Mouse (Mus musculus): ENCODE measurements around the gene Cobl. TPM values are rescaled to one million over a fixed set of nuclear protein-coding genes. Genes with fewer than 3 reads are reported as not detected.

The Cobl gene
- polyA plus RNA-seq, 1 experiment: 1.2 TPM

DNA sequence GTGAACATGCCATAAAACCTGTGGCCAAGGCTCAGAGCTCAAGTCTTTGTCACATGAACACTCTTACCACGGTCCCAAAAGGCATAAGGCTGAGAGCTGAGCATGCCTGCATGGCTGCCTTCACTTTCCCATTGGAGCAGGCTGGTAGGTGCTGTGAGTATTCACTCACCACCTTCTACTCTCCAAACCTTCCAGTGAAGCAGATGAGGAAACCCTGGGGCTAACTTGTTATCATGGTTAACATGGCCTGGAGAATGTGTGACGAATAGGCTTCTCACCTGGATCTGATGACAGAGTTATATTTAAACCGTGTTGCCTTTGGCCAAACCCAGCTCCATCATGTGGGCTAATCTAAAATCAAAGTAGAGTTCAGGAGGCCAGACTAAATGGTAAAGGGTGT, 237.4 kb downstream of the Cobl start:
- Histone ChIP-seq H3K27me3 (ENCODE audit: control insufficient read depth, insufficient read depth, low read length) (no peaks in the 10 kb centered on the region), H3K36me3 (ENCODE audit: control insufficient read depth, insufficient read depth, low read length) (no peaks in the 10 kb centered on the region), H3K4me1 (ENCODE audit: control insufficient read depth, insufficient read depth, low read length) (no peaks in the 10 kb centered on the region), H3K4me3 (ENCODE audit: control insufficient read depth, low read depth, low read length) (no peak overlapping the region), H3K27ac (ENCODE audit: control insufficient read depth, insufficient read depth, low read depth, low read length) (no peak overlapping the region)
- TF ChIP-seq POLR2A (IDR thresholded peaks at IDR 0.05; ENCODE audit: control insufficient read depth, low read depth, low read length): no peak
- no peak for TF ChIP-seq CTCF (IDR thresholded peaks at IDR 0.05; ENCODE audit: control insufficient read depth, insufficient read depth, insufficient replicate concordance, low read depth, low read length)

DNA sequence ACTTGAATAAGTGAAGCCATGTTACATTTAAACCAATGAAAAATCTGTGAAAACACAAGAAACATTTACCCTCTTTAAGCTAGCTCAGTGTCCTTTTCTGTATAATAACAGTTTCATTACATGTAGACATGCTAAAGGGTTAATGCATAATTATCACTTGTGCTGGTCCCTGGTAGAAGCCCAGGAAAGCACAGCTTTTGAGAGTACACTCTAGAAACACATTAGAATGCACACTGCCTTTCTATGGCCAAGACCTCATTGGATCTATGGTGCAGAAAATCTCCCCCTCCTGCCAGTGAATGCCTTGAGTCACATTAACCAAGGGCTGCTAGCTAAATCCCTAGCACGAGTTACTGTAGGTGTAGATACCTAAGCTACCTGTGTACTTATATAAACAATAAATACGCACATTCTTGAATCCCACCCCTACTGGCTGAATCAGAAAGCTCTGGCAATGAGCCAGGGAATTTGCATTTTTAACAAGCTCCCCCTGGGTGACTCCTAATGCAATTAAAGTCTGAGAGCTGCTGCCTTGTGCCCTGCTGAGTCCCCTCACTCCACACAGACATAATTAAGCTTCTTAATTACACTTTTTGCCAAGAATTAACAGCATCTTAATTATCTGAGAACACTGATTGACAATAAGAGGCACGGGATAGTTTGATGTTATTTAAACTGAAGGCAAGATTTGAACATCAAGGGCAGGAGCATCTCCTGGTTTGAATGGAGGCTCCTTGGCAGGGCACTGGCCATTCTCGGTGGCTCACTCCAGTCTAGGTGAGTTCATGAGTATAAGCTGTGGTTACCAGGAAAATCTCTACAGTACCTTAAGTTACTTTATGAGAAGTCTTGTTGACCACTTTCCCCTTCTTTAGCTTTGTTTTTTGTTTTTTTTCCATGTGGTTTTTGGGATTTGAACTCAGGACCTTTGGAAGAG, 244.9 kb downstream of the Cobl start:
- no peak for TF ChIP-seq POLR2A (IDR thresholded peaks at IDR 0.05; ENCODE audit: control insufficient read depth, low read depth, low read length)
- no peak for TF ChIP-seq CTCF (IDR thresholded peaks at IDR 0.05; ENCODE audit: control insufficient read depth, insufficient read depth, insufficient replicate concordance, low read depth, low read length)
- H3K27ac ChIP-seq (ENCODE audit: control insufficient read depth, insufficient read depth, low read depth, low read length): no peak overlapping the region
- no peaks in the 10 kb centered on the region for H3K27me3 ChIP-seq (ENCODE audit: control insufficient read depth, insufficient read depth, low read length)
- H3K4me3 ChIP-seq (ENCODE audit: control insufficient read depth, low read depth, low read length): no peak overlapping the region
- H3K36me3 ChIP-seq (ENCODE audit: control insufficient read depth, insufficient read depth, low read length): no peaks in the 10 kb centered on the region
- no peaks in the 10 kb centered on the region for H3K4me1 ChIP-seq (ENCODE audit: control insufficient read depth, insufficient read depth, low read length)

DNA sequence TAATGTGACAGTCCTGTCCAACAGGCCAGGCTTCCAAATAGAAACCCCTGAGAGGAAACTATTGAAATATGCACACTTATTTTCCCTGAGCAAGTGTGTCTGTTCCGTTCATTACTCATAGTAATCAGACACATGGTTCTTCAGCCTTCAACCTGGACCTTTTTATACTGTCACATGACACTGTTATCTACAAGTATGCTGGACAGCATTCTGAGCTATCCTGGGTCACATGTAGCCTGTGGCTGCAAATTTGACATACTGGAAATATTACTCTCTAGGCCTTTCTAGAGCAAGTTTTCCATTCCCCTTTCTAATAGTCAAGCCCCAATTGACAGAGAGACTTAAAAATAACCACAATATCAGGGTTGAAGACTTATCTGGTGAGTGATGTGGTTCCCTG, 247.9 kb downstream of the Cobl start:
- H3K27me3 ChIP-seq (ENCODE audit: control insufficient read depth, insufficient read depth, low read length): no peaks in the 10 kb centered on the region
- no peaks in the 10 kb centered on the region for H3K36me3 ChIP-seq (ENCODE audit: control insufficient read depth, insufficient read depth, low read length)
- no peaks in the 10 kb centered on the region for H3K4me1 ChIP-seq (ENCODE audit: control insufficient read depth, insufficient read depth, low read length)
- no peak for TF ChIP-seq POLR2A (IDR thresholded peaks at IDR 0.05; ENCODE audit: control insufficient read depth, low read depth, low read length)
- TF ChIP-seq CTCF (IDR thresholded peaks at IDR 0.05; ENCODE audit: control insufficient read depth, insufficient read depth, insufficient replicate concordance, low read depth, low read length): no peak
- no peak overlapping the region for H3K27ac ChIP-seq (ENCODE audit: control insufficient read depth, insufficient read depth, low read depth, low read length)
- no peak overlapping the region for H3K4me3 ChIP-seq (ENCODE audit: control insufficient read depth, low read depth, low read length)

DNA sequence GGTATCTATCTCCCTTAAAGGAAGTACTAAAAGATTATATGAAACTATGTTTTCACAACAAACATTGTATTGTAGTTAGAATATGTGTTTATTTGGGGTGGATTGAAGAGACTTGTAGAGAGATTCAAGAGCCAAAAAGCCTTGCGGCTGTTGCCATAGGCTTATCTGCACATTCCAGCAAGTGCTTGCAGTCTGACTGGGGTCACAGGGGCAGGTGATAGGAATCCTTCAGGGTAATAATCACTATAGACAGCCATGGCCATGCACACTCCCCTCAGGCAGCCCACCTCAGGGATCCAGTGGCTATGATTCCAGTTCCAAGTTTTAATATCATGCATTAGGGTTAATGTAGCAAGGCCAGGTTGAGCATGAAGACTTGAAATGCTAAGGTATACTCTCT, 249.2 kb downstream of the Cobl start:
- Histone ChIP-seq H3K27me3 (ENCODE audit: control insufficient read depth, insufficient read depth, low read length) (no peaks in the 10 kb centered on the region), H3K4me1 (ENCODE audit: control insufficient read depth, insufficient read depth, low read length) (no peaks in the 10 kb centered on the region), H3K27ac (ENCODE audit: control insufficient read depth, insufficient read depth, low read depth, low read length) (no peak overlapping the region), H3K4me3 (ENCODE audit: control insufficient read depth, low read depth, low read length) (no peak overlapping the region), H3K36me3 (ENCODE audit: control insufficient read depth, insufficient read depth, low read length) (no peaks in the 10 kb centered on the region)
- TF ChIP-seq CTCF (IDR thresholded peaks at IDR 0.05; ENCODE audit: control insufficient read depth, insufficient read depth, insufficient replicate concordance, low read depth, low read length): no peak
- no peak for TF ChIP-seq POLR2A (IDR thresholded peaks at IDR 0.05; ENCODE audit: control insufficient read depth, low read depth, low read length)

DNA sequence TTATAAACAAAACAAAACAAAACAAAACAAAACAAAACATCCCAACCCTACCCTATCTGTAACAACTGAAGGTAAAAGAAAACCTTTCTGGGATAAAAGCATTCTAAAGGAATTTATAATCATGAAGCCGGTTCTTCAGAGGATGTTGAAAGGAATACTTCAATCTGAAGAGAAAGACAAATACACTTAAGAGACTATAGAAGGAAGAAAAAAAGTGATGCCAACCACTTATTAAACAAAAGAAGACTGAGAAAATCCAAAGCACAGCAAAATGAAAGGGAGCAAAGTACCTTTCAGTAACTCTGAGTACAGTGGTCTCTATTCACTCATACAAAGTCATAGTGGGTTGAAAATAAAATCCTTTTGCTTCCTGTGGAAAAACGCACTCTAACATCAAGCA, 256.2 kb downstream of the Cobl start:
- Histone ChIP-seq H3K27me3 (ENCODE audit: control insufficient read depth, insufficient read depth, low read length) (no peaks in the 10 kb centered on the region), H3K36me3 (ENCODE audit: control insufficient read depth, insufficient read depth, low read length) (no peaks in the 10 kb centered on the region), H3K4me1 (ENCODE audit: control insufficient read depth, insufficient read depth, low read length) (no peaks in the 10 kb centered on the region), H3K4me3 (ENCODE audit: control insufficient read depth, low read depth, low read length) (no peak overlapping the region), H3K27ac (ENCODE audit: control insufficient read depth, insufficient read depth, low read depth, low read length) (no peak overlapping the region)
- TF ChIP-seq CTCF (IDR thresholded peaks at IDR 0.05; ENCODE audit: control insufficient read depth, insufficient read depth, insufficient replicate concordance, low read depth, low read length) (no peak), POLR2A (IDR thresholded peaks at IDR 0.05; ENCODE audit: control insufficient read depth, low read depth, low read length) (no peak)

DNA sequence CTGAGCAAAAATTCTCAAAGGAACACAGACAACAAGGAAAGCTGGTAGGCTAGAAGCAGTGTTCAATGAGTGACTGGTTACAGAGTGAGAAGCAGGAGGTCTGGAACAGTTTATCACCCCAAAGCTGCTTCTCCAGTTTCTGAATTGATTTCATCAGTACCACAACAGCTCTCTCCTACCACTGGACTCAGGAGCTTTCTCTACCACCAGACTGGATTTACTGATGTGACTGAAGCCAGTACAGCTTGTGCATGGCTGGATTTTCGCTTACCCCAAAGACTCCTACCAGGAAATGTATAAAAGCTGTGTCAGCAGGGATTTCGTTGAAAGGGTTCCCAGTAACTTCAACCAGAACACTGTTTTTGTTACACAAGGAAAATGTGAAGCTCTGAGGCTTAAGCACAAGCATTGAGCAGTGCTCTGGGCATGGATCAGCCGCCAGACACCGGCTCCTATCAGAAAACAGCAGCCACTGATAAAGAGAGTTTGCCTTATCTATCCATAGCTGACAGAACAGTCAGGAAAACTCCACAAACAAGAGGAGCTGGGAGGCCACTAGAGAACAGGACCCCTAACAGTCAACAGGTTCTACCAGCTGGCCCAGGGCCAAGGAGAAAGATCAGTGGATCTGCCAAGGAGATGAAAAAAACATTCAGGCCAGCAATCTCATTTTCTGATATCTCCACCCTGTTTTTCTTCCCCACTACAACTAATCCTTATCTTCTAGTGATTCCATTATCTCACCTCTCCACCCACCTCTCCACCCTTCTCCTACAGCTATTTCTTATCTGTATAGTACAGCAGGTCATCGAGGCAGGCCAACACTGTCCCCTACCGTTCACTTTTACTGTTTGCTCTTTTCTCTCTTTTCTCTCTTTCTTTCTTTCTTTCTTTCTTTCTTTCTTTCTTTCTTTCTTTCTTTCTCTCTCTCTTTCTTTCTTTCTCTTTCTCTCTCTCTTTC, 259.3 kb downstream of the Cobl start:
- H3K4me3 ChIP-seq (ENCODE audit: control insufficient read depth, low read depth, low read length): no peak overlapping the region
- H3K27me3 ChIP-seq (ENCODE audit: control insufficient read depth, insufficient read depth, low read length): no peaks in the 10 kb centered on the region
- no peaks in the 10 kb centered on the region for H3K4me1 ChIP-seq (ENCODE audit: control insufficient read depth, insufficient read depth, low read length)
- TF ChIP-seq POLR2A (IDR thresholded peaks at IDR 0.05; ENCODE audit: control insufficient read depth, low read depth, low read length) (no peak), CTCF (IDR thresholded peaks at IDR 0.05; ENCODE audit: control insufficient read depth, insufficient read depth, insufficient replicate concordance, low read depth, low read length) (no peak)
- H3K27ac ChIP-seq (ENCODE audit: control insufficient read depth, insufficient read depth, low read depth, low read length): no peak overlapping the region
- H3K36me3 ChIP-seq (ENCODE audit: control insufficient read depth, insufficient read depth, low read length): no peaks in the 10 kb centered on the region

DNA sequence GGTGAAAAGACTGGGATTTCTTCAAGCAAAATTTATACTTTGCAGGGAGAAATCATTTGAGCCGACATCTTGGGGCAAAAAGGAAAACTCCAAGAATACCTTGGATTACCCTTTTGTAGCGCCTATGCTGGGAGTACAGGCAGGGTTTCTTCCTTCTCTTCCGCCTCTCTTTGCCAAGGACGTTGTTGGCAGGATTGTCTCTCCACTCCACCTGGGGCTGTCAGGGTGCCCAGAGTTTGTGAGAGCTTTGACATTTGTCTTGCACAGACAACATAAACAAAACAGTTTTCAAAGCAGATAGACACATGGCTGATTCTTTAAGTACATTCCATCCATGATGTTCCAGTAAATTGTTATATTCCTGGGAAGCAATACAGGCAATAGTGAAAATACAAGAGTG, 265.3 kb downstream of the Cobl start:
- no peaks in the 10 kb centered on the region for H3K4me1 ChIP-seq (ENCODE audit: control insufficient read depth, insufficient read depth, low read length)
- H3K4me3 ChIP-seq (ENCODE audit: control insufficient read depth, low read depth, low read length): no peak overlapping the region
- no peaks in the 10 kb centered on the region for H3K27me3 ChIP-seq (ENCODE audit: control insufficient read depth, insufficient read depth, low read length)
- H3K27ac ChIP-seq (ENCODE audit: control insufficient read depth, insufficient read depth, low read depth, low read length): no peak overlapping the region
- TF ChIP-seq CTCF (IDR thresholded peaks at IDR 0.05; ENCODE audit: control insufficient read depth, insufficient read depth, insufficient replicate concordance, low read depth, low read length) (no peak), POLR2A (IDR thresholded peaks at IDR 0.05; ENCODE audit: control insufficient read depth, low read depth, low read length) (no peak)
- no peaks in the 10 kb centered on the region for H3K36me3 ChIP-seq (ENCODE audit: control insufficient read depth, insufficient read depth, low read length)

All from testis, adult 2 months (tissue).